Mouse (Mus musculus): ENCODE results near the gene Gramd1b. TPM values are rescaled to one million over a fixed set of nuclear protein-coding genes. Genes with fewer than 3 reads are reported as not detected.

Gramd1b gene
- polyA plus RNA-seq, 1 experiment from 2014 or later = 2.1 TPM

DNA sequence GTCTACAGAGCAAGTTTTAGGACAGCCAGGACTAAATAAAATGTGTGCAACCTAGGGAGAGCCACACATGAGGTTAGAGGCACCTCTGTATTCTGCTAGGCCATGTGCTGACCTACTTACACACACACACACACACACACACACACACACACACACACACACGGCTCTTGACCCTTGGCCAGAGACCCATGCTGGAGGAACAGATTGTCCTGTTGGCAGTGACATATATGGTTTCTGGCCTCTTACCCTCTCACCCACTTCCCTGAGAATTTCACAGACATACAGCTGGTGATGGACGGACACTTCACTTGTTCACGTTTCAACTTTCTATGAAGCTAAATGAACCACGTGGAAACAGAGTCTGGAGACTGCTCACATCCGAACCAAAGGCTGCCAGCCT, 212.4 kb downstream of the Gramd1b start:
- H3K9ac ChIP-seq (ENCODE audit: low read depth, low read length) = no peak overlapping the region
- H3K36me3 ChIP-seq (ENCODE audit: control insufficient read depth, insufficient read depth, low read length) = no peaks in the 10 kb centered on the region
- DNase-seq (ENCODE audit: low spot score) (no peak), ATAC-seq (replicated peaks; ENCODE audit: low FRiP score) (no peak)
- no peaks in the 10 kb centered on the region for H3K27me3 ChIP-seq (replicated peaks; ENCODE audit: control insufficient read depth, insufficient read depth, low read length)
- no peaks in the 10 kb centered on the region for H3K9me3 ChIP-seq (ENCODE audit: control insufficient read depth, low read length)
- 0 out of 2 replicates have a peak, but pooled peaks cover 2% of the 10 kb centered on the region for H3K4me1 ChIP-seq (replicated peaks; ENCODE audit: control insufficient read depth, insufficient read depth, low read length)
- WGBS = 90% methylated on average over 5 of the region's 5 CpGs
- no peak overlapping the region for H3K27ac ChIP-seq (ENCODE audit: low read depth, low read length)
- H3K4me3 ChIP-seq (ENCODE audit: low read depth, low read length) = no peak overlapping the region
- no peak overlapping the region for H3K4me2 ChIP-seq

DNA sequence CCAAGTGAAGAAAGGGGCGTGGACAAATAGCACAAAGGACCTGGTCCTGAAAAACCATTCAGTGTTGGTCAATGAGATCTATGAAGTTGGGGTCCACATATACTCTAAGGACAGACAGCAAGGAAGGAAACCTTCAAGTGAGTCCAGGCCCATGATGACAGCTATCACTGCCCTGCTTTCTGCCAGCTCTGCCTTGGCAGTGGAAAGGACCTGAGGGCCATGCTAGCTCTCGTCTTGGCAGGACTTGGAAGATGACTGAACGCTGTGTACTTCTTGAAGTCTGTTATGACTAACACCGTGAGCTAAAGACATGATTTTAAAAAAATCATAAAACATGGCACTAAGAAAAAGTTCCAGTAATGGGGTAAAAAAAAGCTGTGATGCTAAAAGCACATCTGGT, 213.4 kb downstream of the Gramd1b start:
- DNase-seq (ENCODE audit: low spot score) = no peak
- Histone ChIP-seq H3K36me3 (ENCODE audit: control insufficient read depth, insufficient read depth, low read length) (no peaks in the 10 kb centered on the region), H3K4me2 (no peak overlapping the region), H3K27ac (ENCODE audit: low read depth, low read length) (no peak overlapping the region), H3K4me1 (replicated peaks; ENCODE audit: control insufficient read depth, insufficient read depth, low read length) (0 out of 2 replicates have a peak, but pooled peaks cover 2% of the 10 kb centered on the region), H3K4me3 (ENCODE audit: low read depth, low read length) (no peak overlapping the region), H3K9ac (ENCODE audit: low read depth, low read length) (no peak overlapping the region), H3K9me3 (ENCODE audit: control insufficient read depth, low read length) (no peaks in the 10 kb centered on the region), H3K27me3 (replicated peaks; ENCODE audit: control insufficient read depth, insufficient read depth, low read length) (no peaks in the 10 kb centered on the region)
- WGBS = 89% methylated on average over 4 of the region's 4 CpGs
- no peak for ATAC-seq (replicated peaks; ENCODE audit: low FRiP score)

DNA sequence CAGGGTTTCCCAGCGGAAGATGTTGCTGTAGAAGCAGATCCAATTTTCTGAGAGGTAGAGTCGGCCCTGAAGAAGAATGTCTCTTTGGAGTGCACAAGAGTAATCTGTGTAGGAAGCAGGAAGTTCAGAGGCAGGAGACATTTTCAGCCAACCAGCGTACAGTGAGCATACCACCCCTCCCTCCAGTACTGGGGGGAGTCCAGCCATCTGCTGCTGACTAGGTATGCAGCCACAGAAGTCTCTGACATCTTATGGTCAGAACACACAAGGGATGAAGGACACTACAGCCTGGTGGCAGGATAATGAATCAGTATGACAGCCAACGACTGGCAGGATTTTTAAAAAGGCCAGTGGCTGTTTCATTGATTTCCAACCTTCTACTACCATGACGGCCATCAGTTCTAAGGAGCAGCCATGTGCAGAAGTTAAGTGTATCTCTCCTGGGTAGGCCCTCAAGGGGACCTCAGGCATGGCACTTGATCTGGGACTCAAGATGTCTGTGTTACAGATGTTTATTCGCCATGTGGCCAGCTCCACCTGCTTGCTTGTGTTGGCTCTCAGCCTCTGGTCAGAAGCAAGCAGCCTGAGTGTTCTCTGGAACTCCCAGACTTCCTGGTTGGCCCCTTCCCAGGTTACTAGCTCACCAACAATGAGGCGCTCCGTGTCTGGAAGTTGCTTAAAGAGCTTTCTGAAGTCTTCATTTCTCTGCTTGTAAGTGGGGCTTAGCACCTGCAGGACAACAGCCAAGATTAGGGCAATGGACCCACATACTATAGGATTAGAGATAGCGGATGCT, 214.1 kb downstream of the Gramd1b start:
- 80% methylated on average over 9 of the region's 9 CpGs for WGBS
- no peaks in the 10 kb centered on the region for H3K4me1 ChIP-seq (replicated peaks; ENCODE audit: control insufficient read depth, insufficient read depth, low read length)
- H3K36me3 ChIP-seq (ENCODE audit: control insufficient read depth, insufficient read depth, low read length) = no peaks in the 10 kb centered on the region
- H3K4me2 ChIP-seq = no peak overlapping the region
- ATAC-seq (replicated peaks; ENCODE audit: low FRiP score) (no peak), DNase-seq (ENCODE audit: low spot score) (no peak)
- H3K27me3 ChIP-seq (replicated peaks; ENCODE audit: control insufficient read depth, insufficient read depth, low read length) = no peaks in the 10 kb centered on the region
- no peak overlapping the region for H3K4me3 ChIP-seq (ENCODE audit: low read depth, low read length)
- H3K9me3 ChIP-seq (ENCODE audit: control insufficient read depth, low read length) = no peaks in the 10 kb centered on the region
- H3K9ac ChIP-seq (ENCODE audit: low read depth, low read length) = no peak overlapping the region
- H3K27ac ChIP-seq (ENCODE audit: low read depth, low read length) = no peak overlapping the region

DNA sequence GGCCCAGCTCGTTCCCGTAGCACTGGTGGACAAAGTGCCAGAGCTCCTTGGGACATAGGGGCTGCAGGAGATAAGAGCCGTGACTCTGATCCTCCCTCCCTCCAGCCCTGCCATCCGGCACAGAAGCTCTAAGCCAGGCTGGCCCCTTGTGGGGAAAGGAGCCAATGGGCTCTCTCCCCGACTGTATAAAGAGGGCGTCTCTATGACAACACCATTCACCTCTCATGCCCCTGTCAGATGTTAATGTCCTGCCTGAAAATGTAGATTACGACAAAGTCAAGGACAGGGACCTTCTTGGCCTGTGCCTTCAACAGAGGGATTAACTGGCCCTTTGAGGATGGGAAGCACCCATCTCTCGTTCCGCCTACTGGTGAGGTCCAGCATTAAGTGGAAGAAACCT, 219.4 kb downstream of the Gramd1b start:
- no peaks in the 10 kb centered on the region for H3K4me1 ChIP-seq (replicated peaks; ENCODE audit: control insufficient read depth, insufficient read depth, low read length)
- H3K27me3 ChIP-seq (replicated peaks; ENCODE audit: control insufficient read depth, insufficient read depth, low read length) = no peaks in the 10 kb centered on the region
- no peak overlapping the region for H3K4me3 ChIP-seq (ENCODE audit: low read depth, low read length)
- WGBS = 78% methylated on average over 9 of the region's 9 CpGs
- H3K27ac ChIP-seq (ENCODE audit: low read depth, low read length) = no peak overlapping the region
- H3K9me3 ChIP-seq (ENCODE audit: control insufficient read depth, low read length) = no peaks in the 10 kb centered on the region
- H3K36me3 ChIP-seq (ENCODE audit: control insufficient read depth, insufficient read depth, low read length) = no peaks in the 10 kb centered on the region
- H3K4me2 ChIP-seq = no peak overlapping the region
- H3K9ac ChIP-seq (ENCODE audit: low read depth, low read length) = no peak overlapping the region
- no peak for DNase-seq (ENCODE audit: low spot score)
- no peak for ATAC-seq (replicated peaks; ENCODE audit: low FRiP score)

DNA sequence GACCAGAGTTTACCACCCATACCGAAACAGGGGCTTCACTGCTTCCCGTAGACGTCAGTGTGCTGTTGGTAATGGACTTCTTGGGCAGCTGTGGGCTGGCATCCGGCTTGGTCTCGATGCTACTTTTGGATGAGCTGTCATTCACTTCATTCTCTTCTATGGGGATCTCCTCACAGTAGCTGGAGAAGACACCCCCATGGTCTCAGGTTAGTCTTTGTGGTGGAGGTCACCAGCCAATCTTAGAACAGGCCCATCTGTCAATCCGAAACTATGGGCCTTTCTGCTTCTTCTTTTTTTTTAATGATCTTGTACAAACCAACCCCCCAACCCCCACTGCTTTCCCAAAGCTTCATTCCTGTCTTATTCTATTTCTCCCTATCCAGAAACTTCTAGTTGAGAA, 221.3 kb downstream of the Gramd1b start:
- no peaks in the 10 kb centered on the region for H3K9me3 ChIP-seq (ENCODE audit: control insufficient read depth, low read length)
- no peaks in the 10 kb centered on the region for H3K4me1 ChIP-seq (replicated peaks; ENCODE audit: control insufficient read depth, insufficient read depth, low read length)
- ATAC-seq (replicated peaks; ENCODE audit: low FRiP score) (no peak), DNase-seq (ENCODE audit: low spot score) (no peak)
- no peak overlapping the region for H3K9ac ChIP-seq (ENCODE audit: low read depth, low read length)
- no peak overlapping the region for H3K4me3 ChIP-seq (ENCODE audit: low read depth, low read length)
- no peaks in the 10 kb centered on the region for H3K27me3 ChIP-seq (replicated peaks; ENCODE audit: control insufficient read depth, insufficient read depth, low read length)
- no peak overlapping the region for H3K4me2 ChIP-seq
- no peak overlapping the region for H3K27ac ChIP-seq (ENCODE audit: low read depth, low read length)
- no peaks in the 10 kb centered on the region for H3K36me3 ChIP-seq (ENCODE audit: control insufficient read depth, insufficient read depth, low read length)
- WGBS = 93% methylated on average over 6 of the region's 6 CpGs

DNA sequence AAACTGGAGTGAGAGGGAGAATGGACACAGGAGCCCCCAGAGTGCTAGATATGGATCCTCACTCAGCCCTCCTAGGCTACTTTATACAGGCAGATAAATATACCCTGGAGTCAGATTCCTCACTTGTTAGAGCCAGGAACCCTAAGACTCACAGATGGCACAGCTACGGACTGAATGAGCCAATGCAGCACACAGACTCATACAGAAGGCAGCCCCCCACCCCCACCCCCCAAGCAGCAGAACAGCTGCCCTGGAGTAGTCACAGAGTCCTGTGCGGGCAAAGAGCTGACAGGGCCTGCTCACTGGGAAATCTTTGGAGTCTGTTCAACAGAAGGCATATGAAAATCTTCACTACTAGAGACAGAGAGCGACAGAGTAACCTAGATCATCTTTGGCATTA, 223.9 kb downstream of the Gramd1b start:
- Histone ChIP-seq H3K9ac (ENCODE audit: low read depth, low read length) (no peak overlapping the region), H3K4me1 (replicated peaks; ENCODE audit: control insufficient read depth, insufficient read depth, low read length) (no peaks in the 10 kb centered on the region), H3K27ac (ENCODE audit: low read depth, low read length) (no peak overlapping the region), H3K27me3 (replicated peaks; ENCODE audit: control insufficient read depth, insufficient read depth, low read length) (no peaks in the 10 kb centered on the region), H3K4me3 (ENCODE audit: low read depth, low read length) (no peak overlapping the region), H3K9me3 (ENCODE audit: control insufficient read depth, low read length) (no peaks in the 10 kb centered on the region), H3K36me3 (ENCODE audit: control insufficient read depth, insufficient read depth, low read length) (no peaks in the 10 kb centered on the region), H3K4me2 (no peak overlapping the region)
- WGBS = 86% methylated on average over 3 of the region's 3 CpGs
- DNase-seq (ENCODE audit: low spot score) (no peak), ATAC-seq (replicated peaks; ENCODE audit: low FRiP score) (no peak)

DNA sequence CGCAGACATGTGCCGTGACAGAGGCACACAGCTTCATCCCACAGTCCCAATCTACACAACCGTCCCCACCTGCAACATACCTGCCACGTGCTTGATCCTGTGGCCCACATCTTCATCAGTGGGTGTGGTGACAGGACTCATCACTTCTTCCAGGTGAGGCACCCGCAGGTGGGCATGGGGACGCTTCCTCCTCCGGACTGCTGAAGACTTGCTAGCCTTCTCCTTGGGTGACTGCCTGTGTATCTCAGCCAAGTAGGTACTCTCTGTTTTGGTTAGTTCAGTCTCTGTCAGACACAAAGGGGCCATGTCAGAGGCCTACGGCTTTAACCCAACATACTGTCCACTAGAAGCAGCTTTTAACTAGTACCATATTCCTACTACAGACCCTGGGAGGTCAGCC, 226.9 kb downstream of the Gramd1b start:
- Histone ChIP-seq H3K4me3 (ENCODE audit: low read depth, low read length) (no peak overlapping the region), H3K4me2 (no peak overlapping the region), H3K9ac (ENCODE audit: low read depth, low read length) (no peak overlapping the region), H3K27me3 (replicated peaks; ENCODE audit: control insufficient read depth, insufficient read depth, low read length) (no peaks in the 10 kb centered on the region), H3K36me3 (ENCODE audit: control insufficient read depth, insufficient read depth, low read length) (no peaks in the 10 kb centered on the region), H3K27ac (ENCODE audit: low read depth, low read length) (no peak overlapping the region), H3K4me1 (replicated peaks; ENCODE audit: control insufficient read depth, insufficient read depth, low read length) (no peaks in the 10 kb centered on the region), H3K9me3 (ENCODE audit: control insufficient read depth, low read length) (no peaks in the 10 kb centered on the region)
- 90% methylated on average over 8 of the region's 8 CpGs for WGBS
- no peak for DNase-seq (ENCODE audit: low spot score)
- no peak for ATAC-seq (replicated peaks; ENCODE audit: low FRiP score)

DNA sequence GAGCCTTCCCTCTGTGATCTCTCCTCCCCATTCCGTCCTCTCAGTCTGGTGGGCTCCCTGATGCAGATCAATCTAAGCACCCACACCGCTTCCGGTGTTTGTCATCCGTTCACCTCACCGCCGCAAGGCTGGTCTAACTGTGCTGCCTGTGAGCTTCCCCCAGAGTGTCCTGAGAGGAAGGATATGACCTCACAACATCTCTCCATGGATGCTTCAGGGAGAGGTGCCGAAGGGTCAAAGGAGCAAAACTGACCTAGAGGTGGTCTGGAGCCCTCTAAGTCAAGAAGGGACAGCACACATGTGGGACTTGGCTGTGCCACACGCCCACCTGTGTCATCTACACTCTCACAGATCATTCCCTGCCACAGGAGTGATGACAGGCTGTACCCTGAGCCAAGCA, 228.8 kb downstream of the Gramd1b start:
- no peak overlapping the region for H3K4me3 ChIP-seq (ENCODE audit: low read depth, low read length)
- DNase-seq (ENCODE audit: low spot score) (no peak), ATAC-seq (replicated peaks; ENCODE audit: low FRiP score) (no peak)
- H3K4me1 ChIP-seq (replicated peaks; ENCODE audit: control insufficient read depth, insufficient read depth, low read length) = no peaks in the 10 kb centered on the region
- no peak overlapping the region for H3K27ac ChIP-seq (ENCODE audit: low read depth, low read length)
- H3K36me3 ChIP-seq (ENCODE audit: control insufficient read depth, insufficient read depth, low read length) = no peaks in the 10 kb centered on the region
- no peak overlapping the region for H3K9ac ChIP-seq (ENCODE audit: low read depth, low read length)
- H3K9me3 ChIP-seq (ENCODE audit: control insufficient read depth, low read length) = no peaks in the 10 kb centered on the region
- no peak overlapping the region for H3K4me2 ChIP-seq
- 82% methylated on average over 8 of the region's 8 CpGs for WGBS
- H3K27me3 ChIP-seq (replicated peaks; ENCODE audit: control insufficient read depth, insufficient read depth, low read length) = no peaks in the 10 kb centered on the region

DNA sequence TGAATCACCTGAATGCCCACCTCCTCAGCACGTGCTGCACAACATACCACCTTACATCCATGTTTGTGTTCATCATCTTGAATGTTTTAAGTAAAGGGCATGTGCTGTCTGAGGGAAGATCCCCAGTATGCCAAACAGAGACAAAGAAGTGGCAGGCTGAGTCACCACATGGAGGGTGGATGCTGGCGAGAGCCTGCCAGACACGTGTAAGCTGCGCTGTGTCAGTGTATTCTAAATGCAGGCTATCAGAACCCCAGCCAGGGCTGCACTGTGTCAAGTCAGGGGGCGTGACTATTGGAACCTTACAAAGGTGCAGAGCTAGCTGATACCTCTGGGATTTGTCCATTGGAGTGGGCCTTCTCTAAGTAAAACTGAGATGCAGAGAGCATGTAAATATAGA, 229.7 kb downstream of the Gramd1b start:
- Histone ChIP-seq H3K4me2 (no peak overlapping the region), H3K4me1 (replicated peaks; ENCODE audit: control insufficient read depth, insufficient read depth, low read length) (no peaks in the 10 kb centered on the region), H3K36me3 (ENCODE audit: control insufficient read depth, insufficient read depth, low read length) (no peaks in the 10 kb centered on the region), H3K27me3 (replicated peaks; ENCODE audit: control insufficient read depth, insufficient read depth, low read length) (no peaks in the 10 kb centered on the region), H3K4me3 (ENCODE audit: low read depth, low read length) (no peak overlapping the region), H3K9ac (ENCODE audit: low read depth, low read length) (no peak overlapping the region), H3K27ac (ENCODE audit: low read depth, low read length) (no peak overlapping the region), H3K9me3 (ENCODE audit: control insufficient read depth, low read length) (no peaks in the 10 kb centered on the region)
- 85% methylated on average over 5 of the region's 5 CpGs for WGBS
- no peak for ATAC-seq (replicated peaks; ENCODE audit: low FRiP score)
- no peak for DNase-seq (ENCODE audit: low spot score)

All from liver, embryonic 11.5 days (tissue).